14 mouse cellular contexts compared by ENCODE assay signal in the genomic region with DNA sequence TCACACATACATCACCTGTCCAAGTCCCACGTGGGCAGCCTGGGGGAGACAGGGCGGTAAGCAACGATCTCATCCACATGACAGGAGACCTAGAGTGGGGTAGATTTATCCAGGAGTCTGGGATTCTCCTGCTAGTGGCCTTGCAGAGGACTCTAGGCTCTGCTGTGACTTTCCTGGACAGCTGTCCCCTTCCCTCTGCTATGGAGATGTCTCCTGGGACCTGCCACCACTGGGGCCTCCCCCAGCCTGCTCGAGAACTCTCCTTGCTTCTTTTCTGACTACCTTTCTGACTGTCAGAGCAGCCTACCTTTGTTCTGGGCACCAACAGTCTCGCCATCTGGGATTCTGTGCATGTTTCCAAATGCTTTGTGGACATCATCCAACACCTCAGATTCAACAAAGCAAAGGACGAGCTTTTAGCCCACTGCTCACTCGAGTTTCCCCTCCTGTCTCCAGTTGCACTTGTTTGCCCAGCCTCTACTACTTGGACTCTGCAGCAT.
DNase-seq lines count a peak whose midpoint lies in the region; ATAC-seq and TF ChIP-seq lines count a peak whose summit lies in the region.
"Had no signal": no experiment of that assay in that cellular context is flagged by ENCODE, and none has a peak within 500 bp of the region (broad histone marks: within the 10 kb centered on the region; RNA-seq: fewer than 3 reads in every experiment).

No protein-coding gene starts in this region.

- H3K9me3 ChIP-seq in hindbrain, embryonic 16.5 days (ENCODE audit: control insufficient read depth, low read length), result no peaks in the 10 kb centered on the region
- H3K9me3 ChIP-seq: intestine, embryonic 15.5 days; liver, embryonic 13.5 days had no signal

- peak overlapping the region; percentile 91 for H3K27ac ChIP-seq in layer of hippocampus, adult 2 months
- H3K27ac ChIP-seq in cerebellum, adult 2 months (ENCODE audit: insufficient read depth, low read length), result peak overlapping the region; percentile 85
- peak overlapping the region; percentile 71 for H3K27ac ChIP-seq in hindbrain, embryonic 16.5 days (ENCODE audit: low read depth, low read length)
- H3K27ac ChIP-seq: intestine, embryonic 15.5 days; liver, embryonic 13.5 days had no signal

- H3K4me3 ChIP-seq in layer of hippocampus, adult 2 months, result no peak overlapping the region
- peak overlapping the region; percentile 11 for H3K4me3 ChIP-seq in cerebellum, adult 2 months (replicated peaks; ENCODE audit: insufficient read depth, low read depth, low read length)
- H3K4me3 ChIP-seq in hindbrain, embryonic 16.5 days (ENCODE audit: low read length), result no peak overlapping the region
- H3K4me3 ChIP-seq: intestine, embryonic 15.5 days; liver, embryonic 13.5 days had no signal

- peak in 1 of 2 experiments; percentile 37 for DNase-seq in layer of hippocampus, adult 2 months (ENCODE audit: low spot score in 2 of 2)
- no peak for DNase-seq in layer of hippocampus, postnatal 10 days (ENCODE audit: low spot score in 2 of 2)
- DNase-seq in cerebellum, adult 11 months, result peak; percentile 79
- DNase-seq in cerebellum, adult 2 months, result peak; percentile 87 to 91
- DNase-seq in kidney, postnatal 4 days, result no peak
- no peak for DNase-seq in adrenal gland, adult 8-10 months
- no peak for DNase-seq in kidney, postnatal 25 days
- DNase-seq: adrenal gland, postnatal 25 days; kidney, postnatal 36 days; liver, embryonic 13.5 days; lung, postnatal 4 days; thymus, adult 2 months had no signal

- no peak for ATAC-seq in hindbrain, embryonic 16.5 days
- ATAC-seq: intestine, embryonic 15.5 days had no signal

- 11% methylated on average over 7 of the region's 7 CpGs for WGBS in cerebellum, adult 2 months
- 60% methylated on average over 7 of the region's 7 CpGs for WGBS in hindbrain, embryonic 16.5 days

- H3K36me3 ChIP-seq in hindbrain, embryonic 16.5 days (ENCODE audit: control insufficient read depth, insufficient read depth, low read length), result no peaks in the 10 kb centered on the region
- H3K36me3 ChIP-seq: intestine, embryonic 15.5 days; liver, embryonic 13.5 days had no signal

- H3K4me1 ChIP-seq in cerebellum, adult 2 months (ENCODE audit: control insufficient read depth, insufficient read depth, low read length), result peaks cover 62% of the 10 kb centered on the region
- H3K4me1 ChIP-seq in hindbrain, embryonic 16.5 days (ENCODE audit: control insufficient read depth, insufficient read depth, low read depth, low read length), result peaks cover 13% of the 10 kb centered on the region
- H3K4me1 ChIP-seq: liver, embryonic 13.5 days had no signal

- H3K4me2 ChIP-seq in hindbrain, embryonic 16.5 days (ENCODE audit: low read length), result no peak overlapping the region
- H3K4me2 ChIP-seq: intestine, embryonic 15.5 days; liver, embryonic 13.5 days had no signal

- no peak for TF ChIP-seq CTCF in layer of hippocampus, adult 2 months (conservative IDR thresholded peaks at IDR 0.05)
- no peak for TF ChIP-seq CTCF in cerebellum, adult 2 months (IDR thresholded peaks at IDR 0.05; ENCODE audit: borderline replicate concordance, insufficient read depth, low read depth, low read length)

- peak; percentile 20; the same call in 1 of the 2 replicates for TF ChIP-seq POLR2A in cerebellum, adult 2 months (IDR thresholded peaks at IDR 0.05; ENCODE audit: borderline replicate concordance, insufficient read depth, low read length)

- H3K27me3 ChIP-seq in cerebellum, adult 2 months (ENCODE audit: control insufficient read depth, insufficient read depth, low read length), result no peaks in the 10 kb centered on the region
- H3K27me3 ChIP-seq in hindbrain, embryonic 16.5 days (replicated peaks; ENCODE audit: control insufficient read depth, insufficient read depth, low read length), result no peaks in the 10 kb centered on the region
- H3K27me3 ChIP-seq: intestine, embryonic 15.5 days; liver, embryonic 13.5 days had no signal

- H3K9ac ChIP-seq in hindbrain, embryonic 16.5 days (ENCODE audit: low read depth, low read length), result no peak overlapping the region
- H3K9ac ChIP-seq: intestine, embryonic 15.5 days; liver, embryonic 13.5 days had no signal

Comparison
In these comparisons a context has a peak if more than half of its experiments do, and no peak if none do; other contexts are left out.
1. DNase-seq: peak in cerebellum, adult 11 months (single experiment) and cerebellum, adult 2 months (2 of 2); none in layer of hippocampus, postnatal 10 days (0 of 2), kidney, postnatal 4 days (0 of 2), adrenal gland, adult 8-10 months (single experiment) and kidney, postnatal 25 days (0 of 2).
2. Peak in every context shown above with its lines, with median percentiles within 50 percentile points of each other: H3K27ac ChIP-seq.